ENCODE assay signal across 18 mouse cellular contexts in the genomic region with DNA sequence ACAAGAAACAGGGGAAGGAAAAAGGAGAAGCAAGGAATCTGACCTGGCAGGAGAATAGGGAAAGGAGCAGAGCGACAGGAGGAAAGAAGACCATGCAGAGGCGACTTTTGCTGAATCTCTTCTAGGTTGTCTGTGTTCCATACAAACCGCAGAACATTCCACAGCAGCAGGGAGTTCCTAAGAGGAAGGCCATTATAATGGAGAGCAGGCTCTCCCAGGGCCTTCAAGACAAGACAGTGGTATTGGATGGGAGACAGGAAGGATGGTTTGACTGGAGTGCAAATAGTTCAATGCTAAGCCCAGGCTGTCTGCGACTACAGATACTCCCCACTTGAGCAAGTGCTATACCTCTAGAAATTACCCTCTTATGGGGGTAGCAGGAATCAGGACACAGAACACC.
"Had no signal": no experiment of that assay in that cellular context is flagged by ENCODE, and none has a peak within 500 bp of the region (broad histone marks: within the 10 kb centered on the region; RNA-seq: fewer than 3 reads in every experiment).

No protein-coding gene starts in this region.

- H3K9ac ChIP-seq: lung, embryonic 14.5 days; midbrain, embryonic 12.5 days; neural tube, embryonic 13.5 days; neural tube, embryonic 15.5 days had no signal

- H3K4me1 ChIP-seq: midbrain, embryonic 10.5 days; midbrain, embryonic 12.5 days; neural tube, embryonic 13.5 days; neural tube, embryonic 15.5 days had no signal

- DNase-seq: lung, embryonic 14.5 days; lung, postnatal 10 days; lung, postnatal 4 days; midbrain, embryonic 14.5 days; retina, postnatal 1 day; right cerebral cortex, adult 18-20 months; right cerebral cortex, postnatal 25 days; right cerebral cortex, postnatal 4 days; spleen, adult 18-20 months; thymus, adult 18-20 months; thymus, postnatal 14 days; thymus, postnatal 36 days had no signal

- H3K4me3 ChIP-seq: midbrain, embryonic 10.5 days; midbrain, embryonic 12.5 days; myocyte; neural tube, embryonic 13.5 days; neural tube, embryonic 15.5 days had no signal

- ATAC-seq: midbrain, embryonic 16.5 days had no signal

- H3K9me3 ChIP-seq: midbrain, embryonic 10.5 days; midbrain, embryonic 12.5 days; neural tube, embryonic 15.5 days had no signal

- H3K27ac ChIP-seq: midbrain, embryonic 10.5 days; midbrain, embryonic 12.5 days; neural tube, embryonic 13.5 days; neural tube, embryonic 15.5 days had no signal

- H3K36me3 ChIP-seq: midbrain, embryonic 10.5 days; midbrain, embryonic 12.5 days; neural tube, embryonic 13.5 days; neural tube, embryonic 15.5 days had no signal

- H3K27me3 ChIP-seq: neural tube, embryonic 13.5 days; neural tube, embryonic 15.5 days had no signal

- H3K4me2 ChIP-seq: lung, embryonic 14.5 days; midbrain, embryonic 12.5 days; neural tube, embryonic 13.5 days; neural tube, embryonic 15.5 days had no signal
